Mouse (Mus musculus) thymus, adult 2 months (tissue): ENCODE measurements at regions not wholly inside any gene's neighbourhood (a gene's known extent, or its start where the extent isn't known, plus 50 kb on each side); places are given as distances from the start of the nearest gene placed in this dataset.

ENCODE experiments used
- CTCF ChIP-seq: fragments of 200-500 bp; IDR thresholded peaks from 2 replicates; pipeline ENCODE4 v1.5.1; 2012; ENCODE audit warnings: mild to moderate bottlenecking, control low read depth, low read length, moderate library complexity, borderline replicate concordance; ENCODE audit not compliant: control insufficient read depth, poor library complexity, insufficient read depth; ENCODE audit errors: extremely low read depth
- POLR2A ChIP-seq: fragments of 200-500 bp; IDR thresholded peaks from 2 replicates; pipeline ENCODE4 v1.6.1; 2012; ENCODE audit warnings: mild to moderate bottlenecking, low read length, control low read depth, moderate library complexity; ENCODE audit not compliant: control insufficient read depth, poor library complexity, insufficient read depth; ENCODE audit errors: extremely low read depth

GRCm38 (mm10) chr5:126612571-126612970 lies 629.0 kb upstream of the Tmem132c start:
- no peak for TF ChIP-seq CTCF
- TF ChIP-seq POLR2A: no peak
